Mouse (Mus musculus) testis, adult 2 months (tissue): ENCODE results near the gene Scn8a.

Experiments used
- CTCF ChIP-seq: fragments of 200-500 bp; IDR thresholded peaks from 2 replicates; pipeline ENCODE4 v1.5.1; 2012; ENCODE audit warnings: low read depth, mild to moderate bottlenecking, inconsistent platforms, low read length, moderate library complexity; ENCODE audit not compliant: control insufficient read depth, insufficient read depth, insufficient replicate concordance
- POLR2A ChIP-seq: fragments of 200-500 bp; IDR thresholded peaks from 2 replicates; pipeline ENCODE4 v1.6.1; 2012; ENCODE audit warnings: low read depth, mild to moderate bottlenecking, inconsistent platforms, low read length, moderate library complexity; ENCODE audit not compliant: control insufficient read depth

DNA sequence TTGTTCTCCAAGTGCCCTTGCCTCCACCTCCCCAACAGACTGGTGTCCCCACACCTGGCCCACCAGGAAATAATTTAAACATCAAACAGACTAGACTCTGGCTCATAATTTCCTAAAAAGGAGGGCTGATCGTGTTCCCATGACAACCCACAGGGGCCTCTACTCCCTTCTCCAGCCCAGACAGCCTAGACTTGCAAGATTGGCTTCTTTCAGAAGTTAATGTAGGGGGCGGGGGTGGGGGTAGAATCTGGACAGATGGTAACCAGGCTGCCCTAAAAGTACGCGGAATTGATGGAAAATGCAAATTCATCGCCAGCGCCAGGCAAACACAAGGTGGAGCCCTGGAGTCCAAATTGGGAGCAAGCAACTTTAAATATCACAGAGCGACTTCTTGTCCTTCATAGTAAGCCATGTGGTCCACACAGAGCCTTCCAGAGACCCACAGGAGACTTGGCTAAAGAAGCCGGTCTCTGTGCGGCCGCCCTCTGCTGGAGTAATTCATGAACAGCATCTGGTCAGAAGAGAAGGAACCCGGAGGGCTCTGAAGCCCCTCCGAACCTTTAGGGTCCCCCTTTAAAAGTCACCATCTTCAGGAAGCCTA lies 31.0 kb upstream of the Scn8a start:
- TF ChIP-seq CTCF (peak; percentile 36; the same call in 1 of the 2 replicates), POLR2A (no peak)
